Mouse (Mus musculus) hindbrain, embryonic 13.5 days (tissue): ENCODE measurements around the gene Gm11541. TPM values are rescaled to one million over a fixed set of nuclear protein-coding genes. Genes with fewer than 3 reads are reported as not detected.

Experiments used
- ATAC-seq: fragments of 200-750 bp; cut with Nextera tagmentation; 2 replicates; pipeline ENCODE4 v1.8.0; 2017; ENCODE audit warnings: moderate TSS enrichment; ENCODE audit not compliant: low FRiP score
- H3K27ac ChIP-seq: fragments of 300-500 bp; sonication (generic); 2 replicates; pipeline ENCODE4 v1.5.1; 2015; ENCODE audit warnings: inconsistent platforms, mild to moderate bottlenecking, moderate library complexity
- H3K27me3 ChIP-seq: fragments of 300-500 bp; sonication (generic); 2 replicates; pipeline ENCODE4 v1.6.1; 2015; ENCODE audit warnings: mild to moderate bottlenecking, inconsistent platforms
- H3K36me3 ChIP-seq: fragments of 300-500 bp; sonication (generic); 2 replicates; pipeline ENCODE4 v1.6.1; 2015; ENCODE audit warnings: mild to moderate bottlenecking, inconsistent platforms
- H3K4me1 ChIP-seq: fragments of 300-500 bp; sonication (generic); replicated peaks from 2 replicates; pipeline ENCODE4 v1.6.1; 2015; ENCODE audit warnings: inconsistent platforms
- H3K4me2 ChIP-seq: fragments of 300-500 bp; sonication (generic); 2 replicates; pipeline ENCODE4 v1.6.1; 2015; ENCODE audit warnings: inconsistent platforms, mild to moderate bottlenecking, moderate library complexity
- H3K4me3 ChIP-seq: fragments of 300-500 bp; sonication (generic); 2 replicates; pipeline ENCODE4 v1.5.1; 2015; ENCODE audit warnings: mild to moderate bottlenecking, inconsistent platforms
- H3K9ac ChIP-seq: fragments of 300-500 bp; sonication (generic); 2 replicates; pipeline ENCODE4 v1.6.1; 2015; ENCODE audit warnings: mild to moderate bottlenecking, inconsistent platforms
- H3K9me3 ChIP-seq: fragments of 300-500 bp; sonication (generic); 2 replicates; pipeline ENCODE4 v1.6.1; 2016; ENCODE audit warnings: inconsistent platforms
- WGBS: fragments of 180-500 bp; shearing (Covaris S2); methylation state at CpG from one replicate; pipeline ENCODE4 v1.1.7; 2015; 5-methylcytosine and 5-hydroxymethylcytosine counted together
- polyA plus RNA-seq: library from polyadenylated mRNA; unstranded; fragments of >200 nt; fragmentation: Nextera tagmentation; extraction: Ambion mirVana; gene quantifications from 2 replicates; pipeline ENCODE4 v1.2.1, GENCODE M21; 2015

Gm11541 gene
- polyA plus RNA-seq: 0.09 and 0.12 TPM in 2 replicates

GRCm38 (mm10) chr11:94704472-94704871 is at the start of gene Gm11541:
Gm11541 (minus strand) TSS chr11:94704499.
- Histone ChIP-seq H3K9me3 (no peaks in the 10 kb centered on the region), H3K9ac (no peak within 1 kb of the TSS), H3K27me3 (no peaks in the 10 kb centered on the region), H3K36me3 (no peaks in the 10 kb centered on the region), H3K27ac (no peak within 1 kb of the TSS), H3K4me3 (no peak within 1 kb of the TSS), H3K4me1 (peaks cover 13% of the 10 kb centered on the region), H3K4me2 (no peak within 1 kb of the TSS)
- 61% methylated on average over 5 of the region's 5 CpGs for WGBS
- no peak for ATAC-seq

- H3K4me1 ChIP-seq: no peaks in the 10 kb centered on the region
- no peak for ATAC-seq
- no peak overlapping the region for H3K9ac ChIP-seq
- H3K36me3 ChIP-seq: no peaks in the 10 kb centered on the region
- 75% methylated on average over 2 of the region's 2 CpGs for WGBS
- H3K27me3 ChIP-seq: peaks cover 4% of the 10 kb centered on the region; the same call in 1 of the 2 replicates
- no peak overlapping the region for H3K27ac ChIP-seq
- no peak overlapping the region for H3K4me3 ChIP-seq
- no peak overlapping the region for H3K4me2 ChIP-seq
- H3K9me3 ChIP-seq: no peaks in the 10 kb centered on the region
Observed at GRCm38 (mm10) chr11:94752946-94753713, 48.8 kb upstream of the Gm11541 start.

GRCm38 (mm10) chr11:94741732-94742272 is 37.5 kb upstream of the Gm11541 start, which contains the start of gene Cdc34b:
Cdc34b (plus strand) TSS chr11:94741782.
- no peaks in the 10 kb centered on the region for H3K9me3 ChIP-seq
- no peaks in the 10 kb centered on the region for H3K27me3 ChIP-seq
- H3K27ac ChIP-seq: no peak within 1 kb of the TSS
- H3K4me1 ChIP-seq: no peaks in the 10 kb centered on the region
- 87% methylated on average over 29 of the region's 29 CpGs for WGBS
- H3K36me3 ChIP-seq: no peaks in the 10 kb centered on the region
- no peak within 1 kb of the TSS for H3K9ac ChIP-seq
- H3K4me2 ChIP-seq: no peak within 1 kb of the TSS
- no peak for ATAC-seq
- no peak within 1 kb of the TSS for H3K4me3 ChIP-seq

GRCm38 (mm10) chr11:94735746-94736145 is 31.4 kb upstream of the Gm11541 start:
- Histone ChIP-seq H3K27me3 (no peaks in the 10 kb centered on the region), H3K9ac (no peak overlapping the region), H3K4me3 (no peak overlapping the region), H3K9me3 (no peaks in the 10 kb centered on the region), H3K36me3 (no peaks in the 10 kb centered on the region), H3K4me2 (no peak overlapping the region), H3K27ac (no peak overlapping the region), H3K4me1 (no peaks in the 10 kb centered on the region)
- WGBS: 75% methylated on average over 2 of the region's 2 CpGs
- ATAC-seq: no peak

- H3K4me2 ChIP-seq: no peak overlapping the region
- 39% methylated on average over 8 of the region's 8 CpGs for WGBS
- no peaks in the 10 kb centered on the region for H3K27me3 ChIP-seq
Observed at GRCm38 (mm10) chr11:94732773-94733172, 28.5 kb upstream of the Gm11541 start.

GRCm38 (mm10) chr11:94731229-94731628 is 26.9 kb upstream of the Gm11541 start:
- WGBS: 92% methylated on average over 12 of the region's 12 CpGs
- no peak overlapping the region for H3K27ac ChIP-seq
- ATAC-seq: no peak
- H3K4me3 ChIP-seq: no peak overlapping the region
- no peaks in the 10 kb centered on the region for H3K4me1 ChIP-seq
- H3K9me3 ChIP-seq: no peaks in the 10 kb centered on the region
- H3K36me3 ChIP-seq: no peaks in the 10 kb centered on the region
- H3K27me3 ChIP-seq: no peaks in the 10 kb centered on the region
- H3K9ac ChIP-seq: no peak overlapping the region
- no peak overlapping the region for H3K4me2 ChIP-seq

More at GRCm38 (mm10) chr11:94732773-94733172, 28.5 kb upstream of the Gm11541 start:
- H3K27ac ChIP-seq: no peak overlapping the region
- H3K9me3 ChIP-seq: no peaks in the 10 kb centered on the region
- no peak for ATAC-seq
- no peaks in the 10 kb centered on the region for H3K4me1 ChIP-seq
- H3K4me3 ChIP-seq: no peak overlapping the region
- H3K9ac ChIP-seq: no peak overlapping the region
- no peaks in the 10 kb centered on the region for H3K36me3 ChIP-seq

GRCm38 (mm10) chr11:94730261-94730660 is 26.0 kb upstream of the Gm11541 start:
- no peaks in the 10 kb centered on the region for H3K27me3 ChIP-seq
- no peak for ATAC-seq
- peaks cover 4% of the 10 kb centered on the region; the same call in 1 of the 2 replicates for H3K4me1 ChIP-seq
- H3K4me3 ChIP-seq: no peak overlapping the region
- 31% methylated on average over 5 of the region's 5 CpGs for WGBS
- no peaks in the 10 kb centered on the region for H3K36me3 ChIP-seq
- no peaks in the 10 kb centered on the region for H3K9me3 ChIP-seq
- no peak overlapping the region for H3K4me2 ChIP-seq
- no peak overlapping the region for H3K27ac ChIP-seq
- H3K9ac ChIP-seq: no peak overlapping the region

GRCm38 (mm10) chr11:94729565-94729964 is 25.3 kb upstream of the Gm11541 start:
- Histone ChIP-seq H3K36me3 (no peaks in the 10 kb centered on the region), H3K27ac (no peak overlapping the region), H3K4me1 (peaks cover 4% of the 10 kb centered on the region; the same call in 1 of the 2 replicates), H3K9ac (no peak overlapping the region), H3K4me2 (no peak overlapping the region), H3K9me3 (no peaks in the 10 kb centered on the region), H3K4me3 (no peak overlapping the region), H3K27me3 (no peaks in the 10 kb centered on the region)
- ATAC-seq: no peak
- WGBS: 33% methylated on average over 4 of the region's 4 CpGs

- no peak for ATAC-seq
Observed at GRCm38 (mm10) chr11:94728545-94728944, 24.2 kb upstream of the Gm11541 start.

GRCm38 (mm10) chr11:94727306-94727705 is 23.0 kb upstream of the Gm11541 start:
- Histone ChIP-seq H3K36me3 (no peaks in the 10 kb centered on the region), H3K27me3 (no peaks in the 10 kb centered on the region), H3K27ac (no peak overlapping the region), H3K4me2 (no peak overlapping the region), H3K4me3 (no peak overlapping the region), H3K9me3 (no peaks in the 10 kb centered on the region), H3K9ac (no peak overlapping the region), H3K4me1 (peaks cover 4% of the 10 kb centered on the region; the same call in 1 of the 2 replicates)
- no peak for ATAC-seq
- 90% methylated on average over 3 of the region's 3 CpGs for WGBS

More at GRCm38 (mm10) chr11:94728545-94728944, 24.2 kb upstream of the Gm11541 start:
- Histone ChIP-seq H3K4me3 (no peak overlapping the region), H3K9ac (no peak overlapping the region), H3K27ac (no peak overlapping the region), H3K9me3 (no peaks in the 10 kb centered on the region), H3K36me3 (no peaks in the 10 kb centered on the region), H3K4me2 (no peak overlapping the region), H3K27me3 (no peaks in the 10 kb centered on the region), H3K4me1 (peaks cover 4% of the 10 kb centered on the region; the same call in 1 of the 2 replicates)
- 77% methylated on average over 3 of the region's 3 CpGs for WGBS

GRCm38 (mm10) chr11:94719216-94719615 is 14.9 kb upstream of the Gm11541 start:
- H3K27ac ChIP-seq: no peak overlapping the region
- H3K4me1 ChIP-seq: peaks cover 12% of the 10 kb centered on the region
- no peak overlapping the region for H3K4me3 ChIP-seq
- H3K9me3 ChIP-seq: no peaks in the 10 kb centered on the region
- no peak for ATAC-seq
- H3K36me3 ChIP-seq: no peaks in the 10 kb centered on the region
- no peak overlapping the region for H3K9ac ChIP-seq
- no peaks in the 10 kb centered on the region for H3K27me3 ChIP-seq
- 88% methylated on average over 2 of the region's 2 CpGs for WGBS
- H3K4me2 ChIP-seq: no peak overlapping the region

- ATAC-seq: no peak
- H3K4me1 ChIP-seq: peaks cover 12% of the 10 kb centered on the region
- H3K9ac ChIP-seq: no peak overlapping the region
- no peaks in the 10 kb centered on the region for H3K36me3 ChIP-seq
- no peak overlapping the region for H3K27ac ChIP-seq
- WGBS: 86% methylated on average over 7 of the region's 7 CpGs
- H3K9me3 ChIP-seq: no peaks in the 10 kb centered on the region
- H3K4me2 ChIP-seq: no peak overlapping the region
- H3K27me3 ChIP-seq: 0 out of 2 replicates have a peak, but pooled peaks cover 3% of the 10 kb centered on the region
- H3K4me3 ChIP-seq: no peak overlapping the region
Observed at GRCm38 (mm10) chr11:94718113-94718909, 14.0 kb upstream of the Gm11541 start.
